8 mouse cellular contexts compared by ENCODE assay signal in the genomic region with DNA sequence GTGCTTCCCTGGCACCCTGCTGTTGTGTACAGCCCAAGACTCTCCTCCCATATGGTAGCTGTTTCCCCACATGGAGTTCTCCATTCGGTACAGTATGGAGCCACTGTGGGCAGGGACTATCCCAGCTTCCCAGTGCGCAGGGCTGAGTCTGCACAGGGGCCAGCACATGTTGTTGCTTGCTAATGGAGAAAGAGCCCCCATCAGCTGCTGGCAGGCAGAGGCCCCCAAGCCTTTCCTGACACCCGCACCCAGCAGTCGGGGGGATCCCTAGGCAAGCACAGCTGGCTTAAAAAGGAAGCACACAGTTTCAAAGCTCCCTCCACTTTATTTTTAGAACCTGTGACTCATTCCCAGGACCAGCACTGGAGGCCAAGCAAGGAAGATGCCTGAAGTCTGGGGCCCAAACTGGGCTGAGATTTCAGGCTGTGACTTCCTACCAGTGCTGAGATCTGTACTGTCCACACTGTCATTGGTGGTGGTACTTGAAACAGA. TPM values are rescaled to one million over a fixed set of nuclear protein-coding genes. Genes with fewer than 3 reads are reported as not detected.
DNase-seq lines count a peak whose midpoint lies in the region; ATAC-seq and TF ChIP-seq lines count a peak whose summit lies in the region.

No protein-coding gene starts in this region.

- peaks cover 51% of the 10 kb centered on the region for H3K4me1 ChIP-seq in hindbrain, embryonic 10.5 days (replicated peaks)
- H3K4me1 ChIP-seq in hindbrain, embryonic 16.5 days (ENCODE audit: control insufficient read depth, insufficient read depth, low read depth, low read length): peaks cover 15% of the 10 kb centered on the region
- H3K4me1 ChIP-seq in stomach, postnatal 0 days (replicated peaks; ENCODE audit: control insufficient read depth, insufficient read depth): peaks cover 11% of the 10 kb centered on the region

- H3K4me3 ChIP-seq in hindbrain, embryonic 10.5 days: no peak overlapping the region
- H3K4me3 ChIP-seq in hindbrain, embryonic 16.5 days (ENCODE audit: low read length): no peak overlapping the region
- no peak overlapping the region for H3K4me3 ChIP-seq in stomach, postnatal 0 days (ENCODE audit: low read depth, low read length)

- ATAC-seq in hindbrain, embryonic 16.5 days: no peak
- peak; percentile 69; the same call in 1 of the 2 replicates for ATAC-seq in stomach, postnatal 0 days (ENCODE audit: low FRiP score, low TSS enrichment)
- ATAC-seq in inflammation-experienced regulatory T-cells, adult 6 months: no peak

- no peak for DNase-seq in hindbrain, embryonic 10.5 days (ENCODE audit: low spot score)
- DNase-seq in NIH3T3 (ENCODE audit: low read depth): peak; percentile 79
- DNase-seq in frontal cortex, postnatal 36 days (ENCODE audit: low spot score in 2 of 2): peak; percentile 70 to 73
- DNase-seq in left cerebral cortex, postnatal 14 days (ENCODE audit: low spot score in 2 of 2): peak; percentile 36 to 49
- no peak for DNase-seq in stomach, postnatal 0 days (ENCODE audit: low spot score)
- no peak for DNase-seq in kidney, adult 11 months

- WGBS in hindbrain, embryonic 10.5 days: 66% methylated on average over 4 of the region's 4 CpGs
- 65% methylated on average over 4 of the region's 4 CpGs for WGBS in hindbrain, embryonic 16.5 days
- WGBS in stomach, postnatal 0 days: 15% methylated on average over 4 of the region's 4 CpGs

- no peak overlapping the region for H3K9ac ChIP-seq in hindbrain, embryonic 16.5 days (ENCODE audit: low read depth, low read length)
- no peak overlapping the region for H3K9ac ChIP-seq in stomach, postnatal 0 days (ENCODE audit: low read length)

- H3K9me3 ChIP-seq in hindbrain, embryonic 10.5 days: peaks cover 7% of the 10 kb centered on the region; the same call in 1 of the 2 replicates
- no peaks in the 10 kb centered on the region for H3K9me3 ChIP-seq in hindbrain, embryonic 16.5 days (ENCODE audit: control insufficient read depth, low read length)
- H3K9me3 ChIP-seq in stomach, postnatal 0 days (ENCODE audit: control insufficient read depth, low read length): no peaks in the 10 kb centered on the region

- peak overlapping the region; percentile 74 for H3K27ac ChIP-seq in hindbrain, embryonic 10.5 days
- no peak overlapping the region for H3K27ac ChIP-seq in hindbrain, embryonic 16.5 days (ENCODE audit: low read depth, low read length)
- H3K27ac ChIP-seq in stomach, postnatal 0 days (replicated peaks): peak overlapping the region; percentile 85

- 0 out of 2 replicates have a peak, but pooled peaks cover 9% of the 10 kb centered on the region for H3K27me3 ChIP-seq in hindbrain, embryonic 10.5 days (ENCODE audit: insufficient read depth, poor library complexity, severe bottlenecking)
- no peaks in the 10 kb centered on the region for H3K27me3 ChIP-seq in hindbrain, embryonic 16.5 days (replicated peaks; ENCODE audit: control insufficient read depth, insufficient read depth, low read length)
- no peaks in the 10 kb centered on the region for H3K27me3 ChIP-seq in stomach, postnatal 0 days (ENCODE audit: control insufficient read depth, insufficient read depth, low read length)

- TF ChIP-seq CTCF in stomach, postnatal 0 days (IDR thresholded peaks at IDR 0.05; ENCODE audit: low read depth): no peak

- TF ChIP-seq EP300 in stomach, postnatal 0 days (optimal IDR thresholded peaks at IDR 0.05): no peak

- no peak overlapping the region for H3K4me2 ChIP-seq in hindbrain, embryonic 16.5 days (ENCODE audit: low read length)
- H3K4me2 ChIP-seq in stomach, postnatal 0 days (replicated peaks; ENCODE audit: low read depth): no peak overlapping the region

- intact Hi-C loops in left cerebral cortex, postnatal 14 days (cut with DNase I): loop anchor here (5.0 kb wide), 1 partner anchor 261 kb away; the partner anchor contains the start of gene Ccnd1

- H3K36me3 ChIP-seq in hindbrain, embryonic 10.5 days: no peaks in the 10 kb centered on the region
- H3K36me3 ChIP-seq in hindbrain, embryonic 16.5 days (ENCODE audit: control insufficient read depth, insufficient read depth, low read length): no peaks in the 10 kb centered on the region
- H3K36me3 ChIP-seq in stomach, postnatal 0 days (ENCODE audit: control insufficient read depth, insufficient read depth, low read length): no peaks in the 10 kb centered on the region

RNA-seq across cellular contexts. Expression of gene 1810010D01Rik, which starts 9.7 kb away (rescaled TPM):
- 0.19 and 0.37 TPM in 2 replicates for polyA plus RNA-seq in hindbrain, embryonic 10.5 days (2016; fragmentation: Nextera tagmentation; extraction: Ambion mirVana)
- not detected in 2 replicates for polyA plus RNA-seq in hindbrain, embryonic 16.5 days (2015; fragmentation: Nextera tagmentation; extraction: Ambion mirVana)
- not detected for total RNA-seq in left cerebral cortex, postnatal 14 days (2021)
- 111 and 135 TPM in 2 replicates for polyA plus RNA-seq in stomach, postnatal 0 days (2015; fragmentation: Nextera tagmentation; extraction: Ambion mirVana)
- not detected for polyA plus RNA-seq in inflammation-experienced regulatory T-cells, adult 6 months (2017; shearing (Covaris generic))

Comparison
In these comparisons a context has a peak if more than half of its experiments do, and no peak if none do; other contexts are left out.
1. DNase-seq: peak in NIH3T3 (single experiment), frontal cortex, postnatal 36 days (2 of 2) and left cerebral cortex, postnatal 14 days (2 of 2); none in hindbrain, embryonic 10.5 days (single experiment), stomach, postnatal 0 days (single experiment) and kidney, adult 11 months (single experiment).
2. RNA of gene 1810010D01Rik, which starts 9.7 kb away (polyA plus RNA-seq): 111 to 135 TPM in stomach, postnatal 0 days; 0.19 to 0.37 TPM in hindbrain, embryonic 10.5 days, not detected in hindbrain, embryonic 16.5 days and not detected in inflammation-experienced regulatory T-cells, adult 6 months; every median in the first group is over 10 times any median in the second.